Mouse (Mus musculus): ENCODE measurements around the gene Agxt2.

Gene Agxt2

DNA sequence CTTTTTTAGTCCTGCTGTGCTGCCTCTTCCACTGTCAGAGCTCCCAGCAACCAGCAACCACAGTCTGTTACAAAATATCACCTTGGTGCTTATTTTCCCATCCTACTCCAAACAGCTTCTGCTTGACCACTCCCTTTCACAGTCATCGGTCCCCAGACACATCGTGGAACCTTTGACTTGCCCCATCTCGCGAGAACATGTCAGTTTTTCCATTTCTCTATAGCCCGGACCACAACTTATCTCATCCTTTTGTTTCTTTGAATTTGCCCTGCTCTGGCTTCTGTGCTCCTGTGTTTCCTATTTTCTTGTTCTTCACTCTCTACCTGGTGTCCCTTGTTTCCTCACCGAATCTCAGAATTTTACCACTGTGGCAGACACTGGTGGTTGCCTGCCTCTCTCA is 67.8 kb downstream of the Agxt2 start:
- no peak for DNase-seq (ENCODE audit: low read depth in 2 of 2, low spot score in 2 of 2)

DNA sequence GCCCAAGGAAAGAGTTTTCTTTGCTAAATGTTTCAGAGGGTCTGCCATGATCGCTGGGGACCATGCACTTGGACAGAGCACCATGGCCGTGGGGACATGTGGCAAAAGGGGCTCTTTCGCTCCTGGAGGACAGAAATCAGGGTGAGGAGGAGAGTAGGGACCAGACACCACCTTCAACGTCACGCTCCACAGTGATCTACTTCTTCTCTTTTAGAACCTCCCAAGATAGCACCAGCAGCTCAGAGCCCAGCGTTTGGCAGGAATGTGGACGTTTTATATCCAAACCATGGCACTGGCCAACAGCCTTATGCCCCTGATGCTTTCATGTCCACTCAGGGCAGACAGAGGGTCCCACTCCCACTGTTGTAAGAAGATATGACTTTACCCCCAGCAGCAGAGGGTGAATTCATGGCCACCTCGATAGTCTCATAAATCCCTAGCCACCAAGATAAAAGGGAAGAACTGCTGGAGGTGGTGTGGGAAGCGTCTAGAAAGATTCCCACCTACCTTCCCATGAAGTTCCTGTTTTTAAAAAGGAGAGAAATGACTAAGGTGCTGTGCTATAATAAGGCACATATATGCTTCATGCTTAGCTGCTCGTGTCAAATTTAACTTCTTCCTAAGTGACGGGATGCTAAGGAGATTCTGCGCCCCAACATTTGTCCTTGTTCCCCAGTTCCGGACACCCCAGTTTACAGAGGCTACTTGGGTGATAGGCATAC is 68.4 kb downstream of the Agxt2 start:
- DNase-seq (ENCODE audit: low read depth in 2 of 2, low spot score in 2 of 2): no peak

DNA sequence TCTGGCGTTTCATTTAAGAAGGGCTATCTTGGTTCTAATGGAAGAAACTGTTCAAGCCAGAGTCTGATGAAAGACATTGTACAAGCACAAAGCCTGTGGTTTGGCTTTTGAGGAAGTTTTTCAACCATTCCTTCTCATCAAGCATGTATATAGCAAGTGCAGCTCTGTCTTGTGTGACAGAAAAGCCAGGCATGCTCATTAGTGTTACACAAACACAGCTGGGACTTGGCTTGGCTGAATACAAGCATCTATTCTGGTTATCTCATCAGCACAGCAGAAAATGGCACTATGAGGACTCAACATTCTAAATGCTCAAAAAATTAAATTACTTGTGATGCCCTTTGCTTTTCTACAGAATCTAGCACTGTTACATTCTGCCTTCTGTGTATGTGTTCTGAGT is 78.6 kb downstream of the Agxt2 start:
- no peak for DNase-seq (ENCODE audit: low read depth in 2 of 2, low spot score in 2 of 2)

DNA sequence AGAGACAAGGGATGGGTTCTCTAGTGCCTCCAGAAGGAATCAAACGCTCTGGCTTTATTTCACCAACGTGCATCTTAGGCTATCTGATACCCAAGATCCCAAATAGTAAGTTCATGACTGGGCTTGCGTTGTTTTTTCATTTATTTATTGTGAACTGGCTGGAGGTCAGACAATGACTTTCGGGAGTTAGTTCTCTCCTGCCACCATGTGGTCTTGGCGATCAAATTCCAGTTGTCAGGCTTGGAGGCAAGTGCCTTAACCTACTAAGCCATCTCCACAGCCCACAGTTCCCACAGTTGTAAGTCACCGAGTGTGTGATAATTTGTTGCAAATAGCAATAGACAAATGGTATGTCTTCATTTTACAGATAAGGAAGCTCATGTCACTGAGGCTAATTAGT is 81.6 kb downstream of the Agxt2 start:
- no peak for DNase-seq (ENCODE audit: low read depth in 2 of 2, low spot score in 2 of 2)

DNA sequence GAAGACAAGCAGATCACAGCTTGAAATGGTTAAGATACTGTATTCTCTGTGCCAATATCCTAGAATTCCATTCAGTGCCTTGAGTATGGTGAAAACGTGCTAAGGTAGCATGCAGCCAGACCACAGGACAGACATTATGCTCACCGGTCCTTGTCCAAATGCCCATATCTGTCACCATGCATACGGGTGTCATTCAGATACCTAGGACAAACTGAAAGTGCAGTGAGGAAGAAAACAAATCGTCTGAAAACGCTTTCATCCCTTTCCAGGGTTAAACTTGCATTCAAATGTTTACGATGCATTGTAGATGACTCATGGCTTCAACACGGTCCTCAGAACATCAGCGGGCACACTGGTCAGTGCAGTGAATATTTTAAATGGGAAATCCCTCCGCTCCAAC is 83.2 kb downstream of the Agxt2 start:
- DNase-seq (ENCODE audit: low read depth in 2 of 2, low spot score in 2 of 2): no peak

DNA sequence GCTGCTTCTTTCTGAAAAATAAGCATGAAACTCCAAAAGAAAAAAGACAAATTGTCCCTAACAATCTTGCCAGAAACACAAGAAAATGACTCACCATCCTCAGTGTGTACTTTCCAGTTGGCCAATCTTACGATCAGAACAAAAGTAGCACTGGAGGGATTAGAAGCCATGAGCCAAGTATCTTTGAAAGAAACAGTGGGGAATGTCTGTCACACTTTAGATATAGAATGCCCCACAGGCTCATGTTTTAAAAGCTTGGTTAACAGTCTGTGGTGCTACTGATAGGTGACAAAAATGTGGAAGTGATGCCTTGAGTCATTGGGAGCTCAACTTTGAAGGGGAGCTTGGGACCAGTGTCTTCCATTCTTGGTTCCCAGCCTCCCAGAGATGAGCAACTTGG is 83.9 kb downstream of the Agxt2 start:
- DNase-seq (ENCODE audit: low read depth in 2 of 2, low spot score in 2 of 2): no peak

DNA sequence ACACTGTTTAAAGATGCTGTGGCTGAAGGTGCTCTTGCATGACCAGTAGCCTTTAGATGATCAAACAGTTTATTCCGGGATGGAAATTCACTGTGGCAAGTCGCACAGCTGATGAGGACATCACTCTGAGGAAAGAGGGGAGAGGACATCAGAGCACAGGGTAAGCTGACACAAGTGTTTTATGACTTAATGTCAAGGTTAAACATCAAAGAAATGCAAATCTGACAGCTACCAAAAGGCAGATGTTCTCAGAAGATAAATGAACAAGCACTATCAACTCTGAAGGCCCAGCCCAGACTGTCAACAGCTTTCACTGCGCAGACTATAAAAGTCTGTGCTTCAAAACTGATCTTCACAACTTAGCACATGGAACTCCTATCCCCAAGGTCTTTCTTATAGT is 88.8 kb downstream of the Agxt2 start:
- DNase-seq (ENCODE audit: low read depth in 2 of 2, low spot score in 2 of 2): no peak
